Mouse (Mus musculus): Measurements from ENCODE around the gene Exoc2. TPM values are rescaled to one million over a fixed set of nuclear protein-coding genes. Genes with fewer than 3 reads are reported as not detected.

Exoc2 gene
- polyA plus RNA-seq, 1 experiment: 9.2 TPM

- H3K4me3 ChIP-seq (ENCODE audit: insufficient read depth, low read depth, low read length): no peak overlapping the region
- H3K27ac ChIP-seq (replicated peaks; ENCODE audit: low read depth, low read length): no peak overlapping the region
- H3K4me1 ChIP-seq (ENCODE audit: control insufficient read depth, insufficient read depth, insufficient read length, low read length): no peaks in the 10 kb centered on the region
Observed at GRCm38 (mm10) chr13:30888480-30888879, 85.4 kb downstream of the Exoc2 start.

GRCm38 (mm10) chr13:30880310-30880709, 93.6 kb downstream of the Exoc2 start:
- Histone ChIP-seq H3K27ac (replicated peaks; ENCODE audit: low read depth, low read length) (no peak overlapping the region), H3K4me3 (ENCODE audit: insufficient read depth, low read depth, low read length) (no peak overlapping the region), H3K4me1 (ENCODE audit: control insufficient read depth, insufficient read depth, insufficient read length, low read length) (no peaks in the 10 kb centered on the region)

GRCm38 (mm10) chr13:30879871-30880270, 94.0 kb downstream of the Exoc2 start:
- Histone ChIP-seq H3K4me1 (ENCODE audit: control insufficient read depth, insufficient read depth, insufficient read length, low read length) (no peaks in the 10 kb centered on the region), H3K4me3 (ENCODE audit: insufficient read depth, low read depth, low read length) (no peak overlapping the region), H3K27ac (replicated peaks; ENCODE audit: low read depth, low read length) (no peak overlapping the region)

- Histone ChIP-seq H3K27ac (replicated peaks; ENCODE audit: low read depth, low read length) (no peak overlapping the region), H3K4me3 (ENCODE audit: insufficient read depth, low read depth, low read length) (no peak overlapping the region), H3K4me1 (ENCODE audit: control insufficient read depth, insufficient read depth, insufficient read length, low read length) (no peaks in the 10 kb centered on the region)
Observed at GRCm38 (mm10) chr13:30875825-30876224, 98.1 kb downstream of the Exoc2 start.

GRCm38 (mm10) chr13:30873472-30873871, 100.4 kb downstream of the Exoc2 start:
- no peak overlapping the region for H3K4me3 ChIP-seq (ENCODE audit: insufficient read depth, low read depth, low read length)
- H3K4me1 ChIP-seq (ENCODE audit: control insufficient read depth, insufficient read depth, insufficient read length, low read length): no peaks in the 10 kb centered on the region
- no peak overlapping the region for H3K27ac ChIP-seq (replicated peaks; ENCODE audit: low read depth, low read length)

GRCm38 (mm10) chr13:30865486-30865885, 108.4 kb downstream of the Exoc2 start:
- Histone ChIP-seq H3K4me1 (ENCODE audit: control insufficient read depth, insufficient read depth, insufficient read length, low read length) (no peaks in the 10 kb centered on the region), H3K27ac (replicated peaks; ENCODE audit: low read depth, low read length) (no peak overlapping the region)

GRCm38 (mm10) chr13:30864042-30864441, 109.9 kb downstream of the Exoc2 start:
- Histone ChIP-seq H3K4me1 (ENCODE audit: control insufficient read depth, insufficient read depth, insufficient read length, low read length) (no peaks in the 10 kb centered on the region), H3K27ac (replicated peaks; ENCODE audit: low read depth, low read length) (no peak overlapping the region)

More at GRCm38 (mm10) chr13:30865486-30865885, 108.4 kb downstream of the Exoc2 start:
- no peak overlapping the region for H3K4me3 ChIP-seq (ENCODE audit: insufficient read depth, low read depth, low read length)

GRCm38 (mm10) chr13:30858421-30858820, 115.5 kb downstream of the Exoc2 start:
- Histone ChIP-seq H3K27ac (replicated peaks; ENCODE audit: low read depth, low read length) (no peak overlapping the region), H3K4me3 (ENCODE audit: insufficient read depth, low read depth, low read length) (no peak overlapping the region), H3K4me1 (ENCODE audit: control insufficient read depth, insufficient read depth, insufficient read length, low read length) (no peaks in the 10 kb centered on the region)

More at GRCm38 (mm10) chr13:30864042-30864441, 109.9 kb downstream of the Exoc2 start:
- no peak overlapping the region for H3K4me3 ChIP-seq (ENCODE audit: insufficient read depth, low read depth, low read length)

GRCm38 (mm10) chr13:30850736-30851135, 123.2 kb downstream of the Exoc2 start:
- Histone ChIP-seq H3K4me3 (ENCODE audit: insufficient read depth, low read depth, low read length) (no peak overlapping the region), H3K4me1 (ENCODE audit: control insufficient read depth, insufficient read depth, insufficient read length, low read length) (no peaks in the 10 kb centered on the region), H3K27ac (replicated peaks; ENCODE audit: low read depth, low read length) (no peak overlapping the region)

GRCm38 (mm10) chr13:30848001-30848400, 125.9 kb downstream of the Exoc2 start:
- Histone ChIP-seq H3K27ac (replicated peaks; ENCODE audit: low read depth, low read length) (no peak overlapping the region), H3K4me1 (ENCODE audit: control insufficient read depth, insufficient read depth, insufficient read length, low read length) (no peaks in the 10 kb centered on the region), H3K4me3 (ENCODE audit: insufficient read depth, low read depth, low read length) (no peak overlapping the region)

- H3K27ac ChIP-seq (replicated peaks; ENCODE audit: low read depth, low read length): no peak overlapping the region
- H3K4me3 ChIP-seq (ENCODE audit: insufficient read depth, low read depth, low read length): no peak overlapping the region
- H3K4me1 ChIP-seq (ENCODE audit: control insufficient read depth, insufficient read depth, insufficient read length, low read length): no peaks in the 10 kb centered on the region
Observed at GRCm38 (mm10) chr13:30846506-30846905, 127.4 kb downstream of the Exoc2 start.

GRCm38 (mm10) chr13:30843049-30843448, 130.8 kb downstream of the Exoc2 start:
- no peaks in the 10 kb centered on the region for H3K4me1 ChIP-seq (ENCODE audit: control insufficient read depth, insufficient read depth, insufficient read length, low read length)
- H3K4me3 ChIP-seq (ENCODE audit: insufficient read depth, low read depth, low read length): no peak overlapping the region
- H3K27ac ChIP-seq (replicated peaks; ENCODE audit: low read depth, low read length): no peak overlapping the region

- no peaks in the 10 kb centered on the region for H3K4me1 ChIP-seq (ENCODE audit: control insufficient read depth, insufficient read depth, insufficient read length, low read length)
- no peak overlapping the region for H3K27ac ChIP-seq (replicated peaks; ENCODE audit: low read depth, low read length)
- no peak overlapping the region for H3K4me3 ChIP-seq (ENCODE audit: insufficient read depth, low read depth, low read length)
Observed at GRCm38 (mm10) chr13:30841843-30842242, 132.1 kb downstream of the Exoc2 start.

- Histone ChIP-seq H3K27ac (replicated peaks; ENCODE audit: low read depth, low read length) (no peak overlapping the region), H3K4me1 (ENCODE audit: control insufficient read depth, insufficient read depth, insufficient read length, low read length) (no peaks in the 10 kb centered on the region), H3K4me3 (ENCODE audit: insufficient read depth, low read depth, low read length) (no peak overlapping the region)
Observed at GRCm38 (mm10) chr13:30841306-30841705, 132.6 kb downstream of the Exoc2 start.

- no peaks in the 10 kb centered on the region for H3K4me1 ChIP-seq (ENCODE audit: control insufficient read depth, insufficient read depth, insufficient read length, low read length)
- H3K27ac ChIP-seq (replicated peaks; ENCODE audit: low read depth, low read length): no peak overlapping the region
- no peak overlapping the region for H3K4me3 ChIP-seq (ENCODE audit: insufficient read depth, low read depth, low read length)
Observed at GRCm38 (mm10) chr13:30840700-30841099, 133.2 kb downstream of the Exoc2 start.

- Histone ChIP-seq H3K4me3 (ENCODE audit: insufficient read depth, low read depth, low read length) (no peak overlapping the region), H3K4me1 (ENCODE audit: control insufficient read depth, insufficient read depth, insufficient read length, low read length) (peaks cover 6% of the 10 kb centered on the region; the same call in 1 of the 2 replicates), H3K27ac (replicated peaks; ENCODE audit: low read depth, low read length) (no peak overlapping the region)
Observed at GRCm38 (mm10) chr13:30836342-30836741, 137.6 kb downstream of the Exoc2 start.

- H3K4me3 ChIP-seq (ENCODE audit: insufficient read depth, low read depth, low read length): no peak overlapping the region
- peaks cover 9% of the 10 kb centered on the region for H3K4me1 ChIP-seq (ENCODE audit: control insufficient read depth, insufficient read depth, insufficient read length, low read length)
- H3K27ac ChIP-seq (replicated peaks; ENCODE audit: low read depth, low read length): no peak overlapping the region
Observed at GRCm38 (mm10) chr13:30834859-30835258, 139.0 kb downstream of the Exoc2 start.
